Mouse (Mus musculus): ENCODE data around the gene Atp5d. TPM values are rescaled to one million over a fixed set of nuclear protein-coding genes. Genes with fewer than 3 reads are reported as not detected.
A peak's percentile ranks its signal among the peaks of the same experiment; 100 is the strongest.

The Atp5d gene
- total and polyA plus RNA-seq, 2 experiments from 2014 or later, result 259 to 607 TPM

DNA sequence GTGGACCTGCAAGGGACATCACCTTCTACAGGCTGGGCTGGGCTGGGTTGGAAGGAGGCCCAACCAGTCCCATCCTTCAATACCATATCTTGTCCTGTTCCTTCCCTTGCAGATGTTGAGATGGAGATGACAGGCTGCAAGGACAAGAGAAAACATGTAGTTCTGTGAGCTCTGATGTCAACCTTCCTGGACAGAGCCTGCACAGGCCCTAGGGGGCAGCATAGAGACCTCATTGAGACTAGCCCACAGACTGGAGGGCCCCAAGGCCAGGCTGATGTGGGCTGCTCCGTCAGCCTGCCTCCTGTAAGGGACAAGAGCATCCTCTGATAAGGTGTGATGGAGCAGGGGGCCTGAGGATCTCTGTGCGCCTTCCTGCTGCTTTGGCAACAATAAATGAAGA, 36.3 kb downstream of the Atp5d start:
- H3K9me3 ChIP-seq (ENCODE audit: low read length), result no peaks in the 10 kb centered on the region

DNA sequence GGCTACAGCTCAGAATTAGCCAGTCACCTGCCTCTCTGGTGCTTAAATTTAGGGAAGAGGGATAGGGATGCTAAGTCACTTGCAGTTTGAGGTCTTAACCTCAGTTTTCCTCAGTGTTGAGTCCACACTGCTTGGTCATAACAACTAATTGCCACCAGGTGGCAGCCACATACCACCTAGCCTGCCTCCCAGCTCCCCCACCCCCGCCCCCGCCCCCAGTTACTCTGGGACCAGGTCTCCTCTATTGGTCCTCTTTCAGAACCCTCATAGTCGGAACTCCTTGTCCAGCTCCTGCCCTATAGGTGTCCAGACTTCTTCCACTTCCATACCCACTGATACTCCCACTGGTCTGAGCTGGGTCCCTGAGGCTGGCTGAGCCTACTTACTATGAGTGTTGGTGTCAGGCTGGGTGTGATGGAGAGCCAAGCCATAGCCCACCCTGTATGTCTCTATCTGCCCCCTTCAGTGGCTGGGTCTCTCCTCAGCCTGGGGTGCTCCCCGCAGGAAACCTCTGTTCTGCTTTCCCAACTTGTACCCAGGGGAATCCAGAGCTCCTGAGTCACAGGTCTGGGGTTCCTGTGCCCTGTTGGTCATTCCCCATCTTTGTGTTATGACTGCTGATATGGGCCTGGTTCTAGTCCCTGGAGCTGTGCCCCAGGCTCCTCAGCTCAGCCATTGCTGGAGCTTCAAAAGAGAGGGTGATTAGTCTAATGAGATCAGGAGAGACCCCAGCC, 37.3 kb downstream of the Atp5d start:
- ATAC-seq (ENCODE audit: low FRiP score) (no peak; the same call in 1 of the 2 replicates), DNase-seq (ENCODE audit: low spot score) (peak; percentile 69)
- H3K36me3 ChIP-seq (ENCODE audit: insufficient read depth, low read length), result peaks cover 11% of the 10 kb centered on the region
- WGBS, result 20% methylated on average over 4 of the region's 4 CpGs
- peak; percentile 77 for TF ChIP-seq CTCF (IDR thresholded peaks at IDR 0.05)
- no peak overlapping the region for H3K27ac ChIP-seq (ENCODE audit: low read depth, low read length)
- H3K27me3 ChIP-seq (ENCODE audit: insufficient read depth, low read length), result no peaks in the 10 kb centered on the region
- H3K9ac ChIP-seq (replicated peaks; ENCODE audit: low read length, poor library complexity, severe bottlenecking), result no peak overlapping the region
- H3K9me3 ChIP-seq (ENCODE audit: low read length), result no peaks in the 10 kb centered on the region
- peaks cover 9% of the 10 kb centered on the region; the same call in 1 of the 2 replicates for H3K4me1 ChIP-seq (ENCODE audit: insufficient read depth, low read length)
- H3K4me3 ChIP-seq (ENCODE audit: low read depth, low read length), result no peak overlapping the region
- H3K4me2 ChIP-seq (ENCODE audit: low read depth, low read length, poor library complexity, severe bottlenecking), result no peak overlapping the region

More for the DNA sequence above, 36.3 kb downstream of the Atp5d start:
- TF ChIP-seq CTCF (IDR thresholded peaks at IDR 0.05), result peak; percentile 57
- Histone ChIP-seq H3K4me2 (ENCODE audit: low read depth, low read length, poor library complexity, severe bottlenecking) (no peak overlapping the region), H3K4me3 (ENCODE audit: low read depth, low read length) (no peak overlapping the region), H3K27me3 (ENCODE audit: insufficient read depth, low read length) (no peaks in the 10 kb centered on the region), H3K27ac (ENCODE audit: low read depth, low read length) (no peak overlapping the region), H3K36me3 (ENCODE audit: insufficient read depth, low read length) (peaks cover 18% of the 10 kb centered on the region), H3K9ac (replicated peaks; ENCODE audit: low read length, poor library complexity, severe bottlenecking) (no peak overlapping the region), H3K4me1 (ENCODE audit: insufficient read depth, low read length) (0 out of 2 replicates have a peak, but pooled peaks cover 3% of the 10 kb centered on the region)
- ATAC-seq (ENCODE audit: low FRiP score), result no peak
- no peak for DNase-seq (ENCODE audit: low spot score)
- 30% methylated on average over 2 of the region's 2 CpGs for WGBS

DNA sequence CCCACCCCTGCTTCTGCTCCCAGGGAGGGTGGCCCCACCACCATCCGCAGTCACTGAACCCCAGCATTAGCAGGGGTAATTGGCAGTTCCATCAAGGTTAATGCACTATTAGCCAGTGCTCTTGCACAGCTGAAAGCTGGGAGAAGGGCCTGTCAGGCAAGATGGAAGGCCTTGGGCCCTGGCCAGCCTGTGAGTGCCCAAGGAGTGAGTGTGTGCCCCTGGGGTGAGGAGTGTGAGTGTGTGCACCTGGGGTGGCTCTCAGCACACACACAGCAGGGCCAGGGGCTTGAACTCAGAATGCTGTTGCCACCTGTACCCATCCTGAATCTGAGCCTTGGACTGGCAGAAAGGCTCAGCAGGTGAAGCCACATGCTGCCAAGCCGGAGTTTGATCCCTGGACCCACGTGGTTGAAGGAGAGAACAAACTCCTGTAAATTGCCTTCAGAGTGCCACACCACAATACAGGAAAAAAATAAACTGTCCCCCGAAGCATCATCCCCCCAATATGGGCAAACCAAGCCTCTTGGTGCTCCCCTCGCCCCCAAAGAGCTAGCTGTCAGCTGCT, 37.9 kb downstream of the Atp5d start:
- Histone ChIP-seq H3K4me3 (ENCODE audit: low read depth, low read length) (no peak overlapping the region), H3K4me1 (ENCODE audit: insufficient read depth, low read length) (peaks cover 15% of the 10 kb centered on the region; the same call in 1 of the 2 replicates), H3K27ac (ENCODE audit: low read depth, low read length) (no peak overlapping the region), H3K36me3 (ENCODE audit: insufficient read depth, low read length) (peaks cover 7% of the 10 kb centered on the region; the same call in 1 of the 2 replicates), H3K9me3 (ENCODE audit: low read length) (no peaks in the 10 kb centered on the region), H3K27me3 (ENCODE audit: insufficient read depth, low read length) (no peaks in the 10 kb centered on the region), H3K9ac (replicated peaks; ENCODE audit: low read length, poor library complexity, severe bottlenecking) (no peak overlapping the region), H3K4me2 (ENCODE audit: low read depth, low read length, poor library complexity, severe bottlenecking) (no peak overlapping the region)
- DNase-seq (ENCODE audit: low spot score) (no peak), ATAC-seq (ENCODE audit: low FRiP score) (no peak)
- TF ChIP-seq CTCF (IDR thresholded peaks at IDR 0.05), result no peak
- 72% methylated on average over 5 of the region's 5 CpGs for WGBS

DNA sequence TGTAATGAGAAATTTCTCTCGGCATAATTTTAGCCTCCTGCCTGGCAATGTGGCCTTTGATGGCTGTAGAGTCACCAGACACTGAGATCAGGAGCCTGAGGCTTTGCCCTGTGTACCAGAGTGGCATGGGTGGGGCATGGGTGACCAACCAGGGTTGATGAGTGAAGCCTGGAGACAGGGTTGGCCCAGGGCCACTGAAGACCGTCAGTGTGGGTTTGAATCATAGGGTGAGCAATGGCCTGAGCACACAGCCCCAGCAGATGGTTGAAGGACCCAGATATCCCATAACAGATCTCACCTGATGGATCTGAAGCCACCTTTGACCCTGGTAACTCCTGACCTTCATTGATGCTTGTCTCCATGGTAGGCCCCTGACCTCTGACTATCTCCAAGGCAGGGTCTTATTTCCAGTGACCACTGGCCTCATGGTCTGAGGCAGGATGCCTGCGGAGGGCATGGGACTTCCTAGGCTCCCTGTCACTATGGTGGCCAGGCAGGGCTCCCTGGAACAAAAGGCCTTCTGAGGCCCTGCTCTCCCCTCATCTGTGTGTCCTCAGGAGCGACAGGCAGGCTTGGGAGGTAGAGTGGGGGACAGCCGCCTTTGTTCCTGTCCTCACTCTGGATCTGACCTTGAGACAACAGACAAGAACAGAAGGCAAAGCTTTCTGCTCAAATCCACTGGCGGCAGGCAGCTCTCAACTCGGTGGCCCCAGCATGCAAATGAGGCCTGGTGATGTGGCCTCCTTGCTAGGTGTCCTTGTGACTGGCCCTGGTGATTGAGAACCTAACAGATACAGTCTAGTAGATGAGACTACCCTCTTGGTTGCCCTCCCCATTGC, 39.2 kb downstream of the Atp5d start:
- no peak overlapping the region for H3K4me3 ChIP-seq (ENCODE audit: low read depth, low read length)
- no peaks in the 10 kb centered on the region for H3K27me3 ChIP-seq (ENCODE audit: insufficient read depth, low read length)
- no peaks in the 10 kb centered on the region for H3K36me3 ChIP-seq (ENCODE audit: insufficient read depth, low read length)
- H3K27ac ChIP-seq (ENCODE audit: low read depth, low read length), result no peak overlapping the region
- no peak for TF ChIP-seq CTCF (IDR thresholded peaks at IDR 0.05)
- no peak for DNase-seq (ENCODE audit: low spot score)
- ATAC-seq (ENCODE audit: low FRiP score), result no peak
- WGBS, result 41% methylated on average over 7 of the region's 7 CpGs
- no peak overlapping the region for H3K4me2 ChIP-seq (ENCODE audit: low read depth, low read length, poor library complexity, severe bottlenecking)
- H3K4me1 ChIP-seq (ENCODE audit: insufficient read depth, low read length), result peaks cover 22% of the 10 kb centered on the region; the same call in 1 of the 2 replicates
- no peak overlapping the region for H3K9ac ChIP-seq (replicated peaks; ENCODE audit: low read length, poor library complexity, severe bottlenecking)
- H3K9me3 ChIP-seq (ENCODE audit: low read length), result no peaks in the 10 kb centered on the region

DNA sequence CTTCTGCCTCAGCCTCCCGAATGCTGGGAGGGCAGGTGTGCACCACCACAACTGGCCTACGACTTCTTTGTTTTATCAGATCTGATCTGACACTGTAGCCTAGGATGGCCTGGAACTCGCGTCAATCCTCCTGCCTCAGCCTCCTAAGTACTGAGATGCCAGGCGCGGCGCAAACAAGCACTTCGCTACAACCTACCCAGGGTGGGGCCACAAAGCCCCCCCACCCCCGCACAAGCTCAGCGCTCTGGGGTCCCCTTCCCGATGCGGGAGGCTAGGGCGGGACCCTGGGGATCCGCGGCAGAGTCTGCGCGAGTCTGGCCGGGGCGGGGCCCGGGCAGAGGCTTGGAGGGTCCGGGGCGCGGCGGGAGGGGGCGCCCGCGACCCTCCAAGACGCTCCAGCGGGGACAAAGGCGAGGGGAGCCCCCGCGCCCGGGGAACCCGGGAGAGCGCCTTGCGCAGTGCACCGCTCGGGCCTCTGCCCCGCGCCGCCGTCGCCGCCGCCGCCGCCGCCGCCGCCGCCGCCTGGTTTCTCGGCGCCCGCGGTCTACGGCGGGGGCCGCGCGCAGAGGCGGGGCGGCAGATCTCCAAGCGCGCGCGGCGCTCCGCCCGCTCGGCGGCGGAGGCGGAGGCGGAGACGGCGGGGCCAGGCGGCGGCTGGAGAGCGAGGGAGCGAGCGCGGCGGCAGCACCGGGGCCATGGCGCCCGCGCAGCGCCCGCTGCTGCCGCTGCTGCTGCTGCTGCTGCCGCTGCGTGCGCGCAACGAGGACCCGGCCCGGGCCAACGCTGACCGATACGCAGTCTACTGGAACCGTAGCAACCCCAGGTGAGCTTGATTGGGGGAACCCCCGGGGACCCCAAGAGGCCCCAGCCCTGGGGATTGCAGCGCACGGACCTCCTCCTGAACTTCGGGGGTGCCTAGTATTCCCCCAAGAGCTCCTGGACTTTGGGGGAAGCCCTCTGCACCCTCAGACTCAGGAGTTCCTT, 40.9 kb downstream of the Atp5d start, which contains the start of gene Efna2:
TSS of gene Efna2 (plus strand) at position 415 of the 984 bp plus-strand sequence.
- peak within 1 kb of the TSS; percentile 81 for H3K9ac ChIP-seq (replicated peaks; ENCODE audit: low read length, poor library complexity, severe bottlenecking)
- H3K9me3 ChIP-seq (ENCODE audit: low read length), result no peaks in the 10 kb centered on the region
- peak within 1 kb of the TSS; percentile 67 for H3K27ac ChIP-seq (ENCODE audit: low read depth, low read length)
- H3K36me3 ChIP-seq (ENCODE audit: insufficient read depth, low read length), result no peaks in the 10 kb centered on the region
- peak; percentile 70 for DNase-seq (ENCODE audit: low spot score)
- H3K4me2 ChIP-seq (ENCODE audit: low read depth, low read length, poor library complexity, severe bottlenecking), result peak within 1 kb of the TSS; percentile 86
- H3K4me1 ChIP-seq (ENCODE audit: insufficient read depth, low read length), result peaks cover 18% of the 10 kb centered on the region; the same call in 1 of the 2 replicates
- WGBS, result 1% methylated on average over 55 of the region's 106 CpGs
- peak; percentile 45 for ATAC-seq (ENCODE audit: low FRiP score)
- peak within 1 kb of the TSS; percentile 68 for H3K4me3 ChIP-seq (ENCODE audit: low read depth, low read length)
- H3K27me3 ChIP-seq (ENCODE audit: insufficient read depth, low read length), result no peaks in the 10 kb centered on the region
- peak; percentile 13; the same call in 1 of the 2 replicates for TF ChIP-seq CTCF (IDR thresholded peaks at IDR 0.05)

All from midbrain, postnatal 0 days (tissue).